Mouse (Mus musculus): ENCODE measurements around the gene Arid5b.
"Not testable (repeated sequence)": the region's sequence is repeated elsewhere in the genome, so short reads cannot be mapped to it uniquely, and the experiment has no call there.

Arid5b gene

DNA sequence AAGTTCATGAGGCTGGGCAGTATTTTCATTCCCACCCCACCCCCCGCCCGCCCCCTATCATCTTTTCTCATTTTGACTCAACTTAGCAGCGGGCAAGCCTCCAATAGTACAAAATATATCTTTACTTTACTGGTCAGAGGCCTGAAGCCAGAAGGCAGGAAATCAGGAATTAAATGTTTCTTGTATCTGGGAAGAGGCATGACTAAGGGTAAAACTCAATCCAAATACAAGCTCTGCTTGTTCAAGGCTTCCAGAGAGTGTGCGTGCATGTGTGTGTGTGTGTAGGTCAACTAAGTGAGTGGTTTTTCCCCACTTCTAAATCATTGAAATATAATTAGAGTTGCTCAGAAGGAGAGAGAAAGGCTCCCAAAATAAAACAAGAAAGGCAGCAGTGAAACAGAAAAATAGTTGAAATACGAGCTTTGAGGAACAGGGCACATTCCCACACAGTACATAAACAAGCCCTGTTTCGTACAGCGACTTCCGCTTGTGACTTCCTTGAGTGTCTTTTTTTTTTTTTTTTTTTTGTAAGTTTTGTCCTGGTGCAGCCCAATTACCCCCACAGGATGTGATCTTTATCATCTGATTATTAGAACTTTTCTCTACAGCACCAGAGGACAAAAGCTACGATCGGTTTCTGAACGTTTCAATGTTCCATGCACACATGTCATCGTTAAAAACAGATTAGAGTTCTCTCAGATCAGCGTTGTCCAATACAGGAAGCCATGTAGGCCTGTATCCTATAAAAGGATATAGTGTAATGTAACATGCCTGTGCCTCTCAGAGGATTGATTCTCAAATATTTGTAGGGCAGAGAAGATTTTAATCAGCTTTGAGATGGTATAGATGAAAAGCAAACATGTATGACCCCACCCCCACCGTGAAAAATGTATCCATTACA, 173.4 kb downstream of the Arid5b start:
- DNase-seq = no peak

DNA sequence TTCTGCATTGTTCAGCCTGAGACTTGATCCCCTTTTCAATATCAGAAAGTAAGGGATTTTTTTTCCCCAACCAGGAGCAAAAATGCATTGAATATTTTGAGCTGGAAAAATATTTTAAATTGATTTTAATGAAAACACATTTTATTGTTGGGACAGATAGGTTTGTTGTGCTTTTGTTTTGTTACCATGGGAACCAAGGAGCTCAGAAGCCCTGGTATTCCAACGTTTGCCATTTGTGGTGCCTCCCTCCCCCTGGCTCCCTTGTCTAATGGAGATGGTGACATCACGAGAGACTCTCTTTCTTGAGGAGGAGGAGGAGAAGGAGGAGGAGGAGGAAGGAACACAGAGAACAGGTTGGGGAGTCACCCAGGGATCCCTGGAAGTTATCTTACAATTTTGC, 174.1 kb downstream of the Arid5b start:
- no peak for DNase-seq

DNA sequence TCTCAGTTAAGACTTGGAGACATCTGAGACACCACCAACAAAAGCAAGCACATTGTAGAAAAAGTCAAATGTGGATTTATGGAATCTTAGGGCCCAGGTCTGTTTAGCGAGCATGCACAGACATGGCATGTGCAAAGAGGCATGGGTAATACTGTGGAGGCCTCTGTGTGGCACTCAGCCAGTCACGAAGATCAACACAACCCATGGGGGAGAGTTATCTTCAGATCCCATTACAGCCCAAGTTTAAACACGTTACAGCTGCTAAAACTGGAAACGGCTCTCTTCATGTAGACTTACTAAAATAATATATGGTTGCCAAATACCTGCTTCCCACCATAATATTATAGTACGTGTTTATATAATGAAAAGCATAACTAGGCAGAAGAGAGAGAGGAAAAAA, 174.6 kb downstream of the Arid5b start:
- no peak for DNase-seq

DNA sequence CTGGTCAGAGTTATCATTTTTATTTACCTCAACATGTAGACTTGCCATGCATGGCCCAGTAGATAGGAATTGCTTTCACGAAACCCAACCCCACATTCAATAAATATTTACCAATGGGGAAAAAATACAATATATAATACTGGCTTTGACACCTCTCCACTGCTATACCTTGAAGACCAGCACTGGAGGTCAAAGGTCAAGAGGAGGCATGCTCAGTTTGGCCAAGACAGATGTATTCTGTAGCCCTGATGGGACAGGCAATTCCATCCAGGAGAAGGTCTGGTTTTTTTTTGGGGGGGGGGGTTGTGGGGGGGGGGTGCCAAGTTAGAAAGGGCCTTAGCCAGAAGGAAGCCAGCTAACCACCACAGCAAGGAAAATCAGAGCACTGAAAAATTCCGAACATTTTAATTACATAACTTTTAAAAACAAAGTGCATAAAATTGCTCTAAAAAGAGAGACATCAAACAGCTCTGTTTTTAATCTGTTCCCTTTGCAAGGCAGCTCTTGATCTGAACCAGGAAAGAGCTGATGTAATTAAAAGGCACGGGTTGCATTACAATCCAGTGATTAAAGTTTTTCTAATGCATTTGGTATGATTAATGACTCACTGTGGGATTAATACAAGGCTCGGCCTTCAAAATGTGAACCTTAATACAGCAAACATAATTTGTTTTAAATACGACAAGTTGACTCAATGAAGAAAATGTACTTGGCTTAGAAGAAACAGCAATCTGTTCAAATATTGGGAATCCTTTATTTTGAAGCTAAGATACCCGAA, 175.3 kb downstream of the Arid5b start:
- DNase-seq = no peak

DNA sequence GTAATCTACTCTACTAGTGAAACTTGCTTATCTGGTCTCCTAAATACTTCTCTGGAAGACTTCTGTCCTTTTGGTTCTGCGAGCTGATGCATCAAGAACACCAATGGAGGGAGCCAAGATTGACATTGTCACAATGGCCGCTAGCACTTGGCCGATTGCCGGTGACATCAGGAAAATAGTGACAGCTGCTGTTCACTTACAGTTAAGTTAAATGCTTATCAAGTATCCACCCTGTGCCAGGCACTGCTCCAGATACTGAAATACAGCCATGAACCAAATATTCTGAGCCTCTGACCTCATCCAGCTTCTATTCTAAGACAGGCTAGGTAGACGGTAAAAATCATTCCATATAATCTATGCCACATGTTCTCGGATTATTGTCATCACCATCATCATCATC, 176.0 kb downstream of the Arid5b start:
- no peak for DNase-seq

DNA sequence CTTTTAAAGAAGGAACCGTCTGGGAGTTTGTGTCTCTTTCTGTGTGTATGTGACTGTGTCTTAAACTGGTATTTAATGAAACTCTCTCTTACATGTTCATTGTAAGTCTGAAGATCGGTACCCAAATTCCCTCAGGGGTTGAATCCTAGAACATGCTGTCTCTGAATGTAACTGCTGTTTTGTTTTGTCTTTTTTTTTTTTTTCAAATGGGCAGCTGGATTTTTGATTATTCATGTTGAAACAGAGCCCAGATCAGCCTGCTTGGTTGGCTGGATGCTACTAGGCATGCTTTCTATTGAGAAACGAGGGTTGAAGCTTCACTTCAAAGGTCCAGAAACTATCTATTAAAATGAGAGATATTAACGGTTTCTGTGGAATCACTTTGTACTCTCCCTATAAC, 177.3 kb downstream of the Arid5b start:
- no peak for DNase-seq

DNA sequence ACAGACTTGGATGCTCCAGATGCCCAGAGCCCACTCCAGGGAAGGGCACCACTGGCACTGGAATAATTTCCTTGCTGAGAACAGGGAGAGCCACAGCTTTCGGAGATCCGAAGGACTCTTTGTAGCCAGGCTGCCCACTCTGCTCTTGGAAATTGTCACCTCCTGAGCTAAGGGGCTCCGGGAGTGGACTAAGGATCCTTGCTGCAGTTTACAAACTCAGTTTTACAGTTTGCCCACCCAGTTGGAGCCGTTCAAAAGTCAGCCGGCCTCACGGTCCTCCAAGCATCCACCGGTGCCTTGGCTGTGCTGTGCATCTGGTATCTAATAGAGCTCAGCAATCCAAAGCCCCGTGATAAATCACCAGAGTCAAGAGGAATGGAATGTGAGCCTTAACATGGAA, 178.0 kb downstream of the Arid5b start:
- DNase-seq = no peak

DNA sequence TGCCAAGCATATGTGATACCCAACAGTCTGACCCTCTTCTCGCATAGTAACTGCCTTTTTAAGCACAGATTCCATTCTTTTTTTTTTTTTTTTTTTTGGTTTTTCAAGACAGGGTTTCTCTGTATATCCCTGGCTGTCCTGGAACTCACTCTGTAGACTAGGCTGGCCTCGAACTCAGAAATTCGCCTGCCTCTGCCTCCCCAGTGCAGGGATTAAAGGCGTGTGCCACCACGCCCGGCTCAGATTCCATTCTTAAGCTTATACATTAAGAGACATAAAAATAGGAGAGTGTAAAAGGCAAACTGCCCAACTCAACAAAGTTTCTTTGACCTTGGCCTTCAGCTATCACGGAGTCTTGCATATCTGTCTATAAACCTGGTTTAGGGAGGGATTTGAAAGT, 178.7 kb downstream of the Arid5b start:
- DNase-seq = not testable (repeated sequence)

DNA sequence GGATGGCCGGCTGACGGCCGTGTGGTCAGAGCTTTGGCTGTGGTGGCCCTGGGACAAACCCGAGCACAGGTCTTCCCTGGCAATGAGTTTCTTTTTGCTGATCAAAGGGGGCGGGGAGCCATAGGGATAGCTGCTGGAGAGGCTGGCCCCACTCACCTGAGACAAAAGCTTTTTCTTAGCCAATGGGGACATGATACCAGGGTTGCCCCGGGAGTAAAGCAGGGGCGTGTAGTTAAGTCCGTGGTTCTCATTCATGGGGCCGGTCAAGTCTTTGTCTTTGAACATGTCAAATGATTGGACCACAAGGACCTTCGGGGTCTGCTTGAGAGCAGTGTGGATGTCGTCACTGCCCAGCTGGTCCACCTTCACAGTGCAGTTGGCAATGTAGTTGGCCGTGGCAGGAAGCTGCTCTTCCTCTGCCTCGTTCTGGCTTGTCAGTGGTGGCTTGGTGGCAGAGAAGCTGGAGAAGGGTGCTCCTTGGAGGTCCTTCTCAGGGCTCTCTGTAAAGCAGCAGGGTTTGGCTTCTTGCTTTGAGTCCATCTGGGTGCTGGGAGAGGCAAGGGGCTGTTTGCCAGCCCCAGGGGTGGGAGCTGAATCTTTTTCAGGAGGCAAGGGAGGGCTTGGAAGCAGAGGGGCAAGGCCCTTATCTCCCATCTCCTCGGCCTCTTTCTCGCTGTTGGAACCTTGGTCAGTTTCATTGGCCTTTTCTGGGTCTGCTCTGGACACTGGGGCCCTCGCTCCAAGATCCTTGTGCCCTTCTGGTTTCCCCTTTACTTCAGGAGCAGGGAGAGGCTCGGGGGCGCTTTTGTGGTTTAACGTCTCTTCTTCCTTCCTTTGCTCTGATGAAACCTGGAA, 180.5 kb downstream of the Arid5b start:
- no peak for DNase-seq

DNA sequence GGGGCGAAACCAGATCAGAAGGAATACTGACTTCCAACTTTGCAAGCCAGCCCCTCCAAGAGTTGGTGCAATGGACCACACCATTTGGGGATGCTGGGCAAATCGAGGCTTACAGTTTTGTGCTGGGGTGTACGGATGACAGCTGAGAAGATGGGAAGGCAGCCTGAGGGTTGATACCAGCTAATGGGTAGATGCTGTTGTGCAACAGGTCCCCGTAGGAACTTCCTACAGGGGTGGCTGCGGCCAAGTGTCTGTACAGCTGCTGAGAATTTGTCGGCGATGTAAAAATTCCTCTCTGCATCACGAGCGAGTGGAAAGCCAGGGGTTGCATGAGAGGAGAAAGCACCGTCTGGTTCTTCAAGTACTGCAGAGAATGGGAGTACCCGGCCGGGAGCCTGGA, 182.1 kb downstream of the Arid5b start:
- no peak for DNase-seq

DNA sequence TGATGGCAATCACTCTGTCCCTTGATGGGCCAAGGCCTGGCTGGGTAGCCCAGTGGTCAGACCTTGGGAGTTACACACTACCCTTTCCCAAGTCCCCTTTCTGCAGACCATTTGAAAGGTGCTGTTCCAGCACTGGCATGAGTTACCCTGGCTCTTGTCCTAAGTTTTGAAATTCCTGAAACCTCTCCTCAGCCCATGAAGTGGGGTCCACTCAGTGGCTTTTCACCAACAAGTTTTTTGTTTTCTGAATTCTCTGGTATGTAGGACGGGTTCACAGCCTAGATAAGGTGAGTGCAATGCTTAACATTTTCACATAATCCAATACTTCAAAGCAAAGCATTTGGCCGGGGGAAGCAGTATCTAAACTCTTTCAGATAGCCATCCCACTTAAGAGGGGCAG, 183.4 kb downstream of the Arid5b start:
- no peak for DNase-seq

DNA sequence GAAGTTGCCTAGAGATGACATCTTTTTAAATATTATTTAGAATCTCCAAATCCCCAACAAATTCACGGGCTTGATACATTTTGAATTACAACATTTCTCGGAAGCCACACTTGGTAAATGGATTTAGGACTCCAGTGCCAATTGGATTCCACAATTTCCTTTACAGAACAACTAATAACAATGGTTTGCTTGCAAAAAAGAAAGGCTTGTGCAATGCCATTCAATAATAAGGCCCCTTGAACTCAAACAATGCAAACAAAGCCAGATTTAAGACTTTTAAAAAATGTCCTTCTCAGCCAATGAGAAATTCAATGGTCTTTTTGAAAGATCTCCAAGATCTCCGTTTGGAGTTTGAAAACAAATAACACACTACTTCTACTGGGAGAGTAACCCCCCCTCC, 185.0 kb downstream of the Arid5b start:
- DNase-seq = no peak

DNA sequence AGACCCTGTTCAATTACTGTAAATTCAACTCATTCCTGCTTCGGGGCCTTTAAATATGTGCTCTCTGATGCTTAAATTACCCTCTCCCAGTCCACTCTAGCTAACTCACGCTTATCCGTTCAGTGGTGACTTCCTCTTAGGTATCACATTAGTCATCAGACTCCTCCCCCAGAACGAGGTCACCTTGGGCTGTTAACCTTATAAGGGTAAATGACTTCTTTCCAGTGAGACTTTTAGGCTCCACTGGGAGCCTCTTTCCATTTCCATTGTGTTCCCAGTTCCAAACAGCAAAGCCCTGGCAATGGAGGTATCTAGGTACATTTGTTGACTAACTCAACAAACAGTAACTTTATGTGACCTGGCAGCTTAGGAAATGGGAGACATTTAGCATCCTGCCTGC, 186.7 kb downstream of the Arid5b start:
- no peak for DNase-seq

DNA sequence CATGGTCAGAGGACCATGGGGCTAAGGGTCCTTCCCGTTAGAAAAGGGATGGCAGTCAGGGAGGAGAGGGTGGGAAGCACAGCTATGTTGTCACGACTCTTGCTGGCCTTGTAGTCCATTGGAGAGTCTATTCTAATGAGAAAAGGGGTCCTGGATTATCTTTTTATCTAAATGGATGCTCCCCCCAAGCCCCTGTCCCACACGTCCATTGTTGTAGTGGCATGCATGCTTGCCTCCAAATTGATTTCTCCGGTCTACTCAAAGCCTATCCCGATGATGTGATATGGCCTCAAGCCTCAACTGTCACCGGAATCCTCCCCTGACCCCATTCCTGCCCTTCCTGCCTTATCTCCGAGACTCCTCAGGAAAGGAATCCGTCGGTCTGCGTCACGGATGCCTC, 187.5 kb downstream of the Arid5b start:
- no peak for DNase-seq

DNA sequence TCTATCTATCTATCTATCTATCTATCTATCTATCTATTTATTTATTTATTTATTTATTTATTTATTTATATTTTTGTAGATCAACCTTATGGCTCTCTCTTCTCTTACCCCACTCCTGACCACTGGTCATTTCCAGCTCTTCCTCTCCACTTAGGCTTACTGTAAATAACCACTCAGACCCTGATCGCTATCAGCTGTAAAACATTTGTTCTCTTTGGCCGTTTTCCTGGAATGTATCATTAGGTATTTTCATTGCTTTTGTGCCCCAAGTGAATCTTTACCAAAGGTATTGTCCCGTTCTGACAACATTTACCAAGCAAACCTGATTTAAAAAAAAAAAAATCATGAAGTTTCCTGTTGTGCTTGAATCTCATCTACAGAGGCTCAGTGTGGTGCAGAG, 188.0 kb downstream of the Arid5b start:
- DNase-seq = no peak

DNA sequence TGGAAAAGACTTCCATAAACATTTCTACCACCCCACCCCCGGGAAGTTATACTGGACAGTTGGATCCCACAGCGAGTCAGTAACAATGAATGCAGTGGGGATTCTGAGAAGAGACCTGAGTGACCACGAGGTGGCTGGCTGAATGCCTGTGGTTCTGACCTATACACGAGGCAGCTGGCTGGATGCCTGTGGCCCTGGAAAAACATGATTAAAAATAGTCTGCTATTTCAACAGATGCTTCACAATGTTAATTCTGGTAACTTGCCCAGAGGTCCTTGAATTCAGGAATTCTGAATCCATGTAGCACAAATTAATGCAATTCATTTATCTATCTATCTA, 188.4 kb downstream of the Arid5b start:
- DNase-seq = no peak

DNA sequence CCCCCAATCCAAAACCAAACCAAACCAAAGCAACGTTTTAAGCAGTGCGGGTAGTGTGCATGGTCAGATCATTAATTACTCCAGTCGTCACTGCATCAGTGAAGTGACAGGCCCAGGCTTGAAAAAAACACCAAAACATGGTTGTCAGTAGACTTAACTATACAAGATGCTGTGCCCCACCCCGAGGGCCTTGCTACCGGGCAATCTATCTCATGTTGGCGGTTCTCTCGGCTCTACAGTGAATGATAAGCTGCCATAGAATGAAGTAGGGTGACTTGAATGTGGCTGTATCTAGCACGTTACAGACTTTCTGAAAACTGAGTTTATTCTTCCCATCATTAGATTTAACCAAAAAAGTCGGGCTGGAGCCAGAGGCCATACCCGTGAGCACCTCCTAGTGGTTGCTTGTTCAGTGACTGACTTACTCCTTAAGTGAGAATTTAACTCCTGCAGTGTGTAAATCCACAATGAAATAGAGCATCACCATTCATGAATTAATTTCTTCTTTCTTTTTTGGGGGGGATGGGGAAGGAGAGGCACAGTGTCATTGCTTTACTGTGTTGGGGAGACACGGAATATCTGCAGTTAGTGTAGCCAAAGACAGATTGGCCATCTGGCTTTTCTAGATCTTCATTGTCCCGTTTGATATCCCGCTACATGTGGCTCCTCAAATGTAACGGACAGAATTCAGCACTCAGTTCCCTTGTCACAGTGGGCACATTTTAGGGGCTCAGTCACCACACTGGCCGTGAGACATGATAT, 188.9 kb downstream of the Arid5b start:
- no peak for DNase-seq

DNA sequence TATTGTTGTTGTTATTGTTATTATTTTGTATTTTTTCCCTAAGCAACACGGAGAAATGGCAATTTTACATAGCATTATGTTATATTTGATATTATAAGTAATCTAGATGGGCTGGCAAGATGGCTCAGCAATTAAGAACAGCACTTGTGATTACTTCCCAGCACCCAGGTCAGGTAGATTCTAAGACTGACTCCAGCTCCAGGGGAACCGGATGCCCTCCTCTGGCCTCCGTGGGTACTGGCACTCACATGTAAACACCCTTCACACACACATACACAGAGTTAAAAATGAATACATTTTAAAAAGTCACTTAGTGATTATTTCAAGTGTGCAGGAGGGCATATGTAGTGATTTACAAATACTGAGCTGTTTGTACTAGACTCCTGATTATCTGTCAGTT, 190.8 kb downstream of the Arid5b start:
- no peak for DNase-seq

DNA sequence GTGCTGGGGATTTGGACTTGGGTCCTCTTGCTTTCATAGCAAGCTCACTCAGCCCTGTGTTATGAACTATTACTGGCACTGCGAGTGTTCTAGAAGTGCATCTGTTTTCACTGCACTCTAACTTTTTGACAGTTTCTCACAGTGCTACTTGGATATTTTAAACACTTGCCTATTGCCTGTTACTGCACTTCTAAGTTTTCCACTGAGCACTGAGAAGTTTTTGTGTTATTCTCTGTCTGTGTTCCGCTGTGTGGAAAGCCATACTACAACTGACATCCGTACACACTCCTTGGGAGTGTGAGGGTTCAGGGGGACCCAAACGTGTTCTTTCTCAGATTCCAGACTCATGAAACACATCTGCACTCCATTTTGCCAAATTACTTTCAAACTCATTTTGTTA, 191.6 kb downstream of the Arid5b start:
- DNase-seq = no peak

DNA sequence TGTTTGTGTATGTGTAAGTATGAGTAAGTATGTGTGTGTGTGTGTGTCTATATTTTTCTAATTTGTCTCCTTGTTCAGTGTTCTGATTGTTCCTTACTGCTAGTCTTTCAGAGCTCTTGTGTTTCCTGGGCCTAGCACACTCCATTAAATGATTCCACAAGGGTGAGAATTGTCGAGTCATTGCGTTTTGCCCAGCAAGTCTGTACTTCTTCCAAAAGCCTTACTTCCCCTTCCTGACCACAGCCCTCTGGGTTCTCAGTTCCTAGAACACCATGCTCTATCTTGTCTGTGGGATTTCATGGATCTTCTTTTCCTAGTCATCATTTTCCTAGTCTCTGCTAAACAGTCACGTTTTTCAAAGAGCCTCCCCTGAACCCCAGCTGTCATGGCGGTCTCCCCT, 193.0 kb downstream of the Arid5b start:
- DNase-seq = no peak

DNA sequence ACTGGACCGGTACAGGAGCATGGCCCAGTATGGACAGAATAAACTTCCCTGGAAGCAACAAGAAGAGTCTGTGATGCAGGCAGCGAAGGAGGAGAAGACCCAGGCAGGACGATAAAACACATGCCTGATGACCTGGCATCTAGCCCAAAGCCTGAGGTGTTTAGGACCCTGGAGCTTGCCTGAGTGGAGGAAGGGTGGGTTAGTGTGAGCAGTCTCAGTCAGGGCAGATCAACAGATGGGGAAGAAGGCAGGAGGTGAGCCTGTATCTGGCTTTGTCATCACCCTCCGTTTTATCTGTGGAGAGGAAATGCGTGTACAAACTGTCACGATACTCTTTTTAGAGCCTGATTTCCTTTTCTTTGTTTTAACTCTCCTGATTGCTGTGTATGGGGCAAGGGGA, 196.8 kb downstream of the Arid5b start:
- DNase-seq = no peak

DNA sequence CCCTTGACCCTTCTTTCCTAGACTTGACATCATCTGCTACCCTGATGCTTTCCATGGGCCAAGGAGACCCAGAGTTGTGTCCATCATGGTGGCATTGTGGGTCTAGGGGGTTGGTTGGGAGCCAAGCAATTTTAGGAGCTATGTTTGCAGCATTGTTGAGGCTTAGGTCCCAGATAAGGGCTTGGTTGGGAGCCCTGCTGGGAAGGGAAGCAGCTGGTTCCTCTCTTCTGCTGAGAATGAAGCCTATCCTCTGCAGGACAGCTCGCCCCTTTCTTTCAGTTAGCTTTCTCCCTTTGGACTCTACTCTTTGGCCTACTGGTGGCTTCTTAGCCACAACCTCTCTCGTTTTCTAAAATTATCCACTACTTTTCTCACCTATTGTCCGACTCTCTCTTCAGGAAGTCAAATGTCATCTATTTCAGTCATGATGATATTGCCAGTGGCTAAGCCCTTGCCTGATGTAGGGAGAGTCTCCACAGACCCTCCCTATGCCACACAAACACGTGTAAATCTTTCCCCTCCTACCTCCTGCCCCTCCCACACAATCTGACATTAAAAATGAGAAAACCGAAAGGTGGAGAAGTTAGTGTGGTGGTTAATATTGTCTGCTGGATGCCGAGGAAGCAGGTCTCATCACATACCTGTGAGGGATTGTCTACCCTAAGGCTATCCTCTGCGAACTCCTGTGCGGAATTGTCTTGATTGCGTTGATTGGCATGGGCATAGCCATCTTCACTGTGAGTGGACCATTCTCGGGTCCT, 198.4 kb downstream of the Arid5b start:
- no peak for DNase-seq
